Mouse (Mus musculus): Measurements from ENCODE around the gene Zfp324. TPM values are rescaled to one million over a fixed set of nuclear protein-coding genes. Genes with fewer than 3 reads are reported as not detected.

Gene Zfp324
- polyA plus RNA-seq, 1 experiment from 2014 or later, result 8.3 TPM

DNA sequence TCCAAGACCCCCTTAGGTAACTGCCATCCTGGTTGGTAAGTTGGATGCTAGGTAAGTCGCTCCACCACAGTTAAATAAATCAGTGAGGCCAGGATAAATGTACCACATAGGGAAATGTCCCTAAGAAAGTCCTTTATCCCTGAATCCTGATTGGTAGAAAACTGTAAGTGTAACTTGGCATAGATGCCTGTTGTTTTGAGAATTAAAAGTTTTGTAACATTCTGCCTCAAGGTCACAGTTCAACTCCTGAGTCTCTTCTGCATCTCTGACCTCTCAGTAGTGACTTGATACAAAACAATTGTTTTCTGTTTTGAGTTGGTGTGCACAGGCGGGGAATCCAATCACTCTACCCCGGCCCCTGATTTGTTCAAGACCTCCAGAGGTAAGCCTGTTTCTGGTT is 33.2 kb downstream of the Zfp324 start, which contains the start of gene Trim28:
TSS of gene Trim28 (plus strand) at position 264 of the 400 bp plus-strand sequence.
- Histone ChIP-seq H3K9me3 (replicated peaks; ENCODE audit: control insufficient read depth, low read length) (no peaks in the 10 kb centered on the region), H3K27me3 (ENCODE audit: control insufficient read depth, insufficient read depth, low read length) (no peaks in the 10 kb centered on the region), H3K4me2 (ENCODE audit: low read depth, low read length) (no peak within 1 kb of the TSS), H3K36me3 (ENCODE audit: control insufficient read depth, insufficient read depth, low read length) (no peaks in the 10 kb centered on the region), H3K4me1 (ENCODE audit: control insufficient read depth, insufficient read depth, low read length) (no peaks in the 10 kb centered on the region), H3K9ac (ENCODE audit: low read length) (no peak within 1 kb of the TSS), H3K4me3 (replicated peaks; ENCODE audit: low read length) (no peak within 1 kb of the TSS), H3K27ac (ENCODE audit: low read length) (no peak within 1 kb of the TSS)
- ATAC-seq (ENCODE audit: insufficient read depth, low FRiP score), result no peak
- 74% methylated on average over 3 of the region's 3 CpGs for WGBS

- Histone ChIP-seq H3K4me2 (ENCODE audit: low read depth, low read length) (no peak overlapping the region), H3K4me1 (ENCODE audit: control insufficient read depth, insufficient read depth, low read length) (no peaks in the 10 kb centered on the region), H3K27me3 (ENCODE audit: control insufficient read depth, insufficient read depth, low read length) (no peaks in the 10 kb centered on the region), H3K36me3 (ENCODE audit: control insufficient read depth, insufficient read depth, low read length) (0 out of 2 replicates have a peak, but pooled peaks cover under 1% of the 10 kb centered on the region), H3K4me3 (replicated peaks; ENCODE audit: low read length) (no peak overlapping the region), H3K27ac (ENCODE audit: low read length) (no peak overlapping the region), H3K9ac (ENCODE audit: low read length) (no peak overlapping the region), H3K9me3 (replicated peaks; ENCODE audit: control insufficient read depth, low read length) (no peaks in the 10 kb centered on the region)
- no peak for ATAC-seq (ENCODE audit: insufficient read depth, low FRiP score)
- 53% methylated on average over 1 of the region's 1 CpGs for WGBS
Measured at GRCm38 (mm10) chr7:13001584-13001983, 35.9 kb downstream of the Zfp324 start.

DNA sequence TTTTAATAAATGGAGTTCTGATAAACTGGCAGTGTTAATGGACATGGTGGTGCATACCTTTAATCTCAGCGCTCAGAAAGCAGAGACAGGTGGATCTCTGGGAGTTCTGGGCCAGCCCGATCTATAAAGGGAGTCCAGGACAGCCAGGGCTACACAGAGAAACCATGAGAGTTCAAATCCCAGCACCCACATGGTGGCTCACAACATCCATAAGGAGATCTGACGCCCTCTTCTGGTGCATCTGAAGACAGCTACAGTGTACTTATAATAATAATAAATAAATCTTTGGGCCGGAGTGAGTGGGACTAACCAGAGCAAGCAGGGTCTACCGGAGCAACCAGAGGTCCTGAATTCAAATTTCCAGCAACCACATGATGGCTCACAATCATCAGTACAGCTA is 37.7 kb downstream of the Zfp324 start:
- Histone ChIP-seq H3K4me2 (ENCODE audit: low read depth, low read length) (no peak overlapping the region), H3K4me3 (replicated peaks; ENCODE audit: low read length) (no peak overlapping the region), H3K36me3 (ENCODE audit: control insufficient read depth, insufficient read depth, low read length) (0 out of 2 replicates have a peak, but pooled peaks cover 12% of the 10 kb centered on the region), H3K27ac (ENCODE audit: low read length) (no peak overlapping the region), H3K9me3 (replicated peaks; ENCODE audit: control insufficient read depth, low read length) (no peaks in the 10 kb centered on the region), H3K27me3 (ENCODE audit: control insufficient read depth, insufficient read depth, low read length) (no peaks in the 10 kb centered on the region), H3K4me1 (ENCODE audit: control insufficient read depth, insufficient read depth, low read length) (no peaks in the 10 kb centered on the region), H3K9ac (ENCODE audit: low read length) (no peak overlapping the region)
- no peak for ATAC-seq (ENCODE audit: insufficient read depth, low FRiP score)
- WGBS, result 75% methylated on average over 5 of the region's 5 CpGs

GRCm38 (mm10) chr7:13006011-13006410 is 40.4 kb downstream of the Zfp324 start:
- WGBS, result 86% methylated on average over 17 of the region's 17 CpGs
- Histone ChIP-seq H3K4me1 (ENCODE audit: control insufficient read depth, insufficient read depth, low read length) (peaks cover 11% of the 10 kb centered on the region), H3K9ac (ENCODE audit: low read length) (no peak overlapping the region), H3K9me3 (replicated peaks; ENCODE audit: control insufficient read depth, low read length) (no peaks in the 10 kb centered on the region), H3K36me3 (ENCODE audit: control insufficient read depth, insufficient read depth, low read length) (0 out of 2 replicates have a peak, but pooled peaks cover 12% of the 10 kb centered on the region), H3K27ac (ENCODE audit: low read length) (no peak overlapping the region), H3K4me2 (ENCODE audit: low read depth, low read length) (no peak overlapping the region), H3K4me3 (replicated peaks; ENCODE audit: low read length) (no peak overlapping the region), H3K27me3 (ENCODE audit: control insufficient read depth, insufficient read depth, low read length) (no peaks in the 10 kb centered on the region)
- no peak for ATAC-seq (ENCODE audit: insufficient read depth, low FRiP score)

GRCm38 (mm10) chr7:13006531-13006930 is 40.9 kb downstream of the Zfp324 start:
- no peak overlapping the region for H3K9ac ChIP-seq (ENCODE audit: low read length)
- no peak for ATAC-seq (ENCODE audit: insufficient read depth, low FRiP score)
- WGBS, result 90% methylated on average over 10 of the region's 10 CpGs

GRCm38 (mm10) chr7:13007341-13008092 is 41.9 kb downstream of the Zfp324 start:
- no peaks in the 10 kb centered on the region for H3K27me3 ChIP-seq (ENCODE audit: control insufficient read depth, insufficient read depth, low read length)
- no peaks in the 10 kb centered on the region for H3K9me3 ChIP-seq (replicated peaks; ENCODE audit: control insufficient read depth, low read length)
- H3K4me1 ChIP-seq (ENCODE audit: control insufficient read depth, insufficient read depth, low read length), result peaks cover 11% of the 10 kb centered on the region
- 57% methylated on average over 57 of the region's 57 CpGs for WGBS
- no peak overlapping the region for H3K4me3 ChIP-seq (replicated peaks; ENCODE audit: low read length)
- H3K27ac ChIP-seq (ENCODE audit: low read length), result no peak overlapping the region
- H3K9ac ChIP-seq (ENCODE audit: low read length), result peak overlapping the region; percentile 46; the same call in 1 of the 2 replicates
- H3K4me2 ChIP-seq (ENCODE audit: low read depth, low read length), result no peak overlapping the region
- 0 out of 2 replicates have a peak, but pooled peaks cover 12% of the 10 kb centered on the region for H3K36me3 ChIP-seq (ENCODE audit: control insufficient read depth, insufficient read depth, low read length)
- no peak for ATAC-seq (ENCODE audit: insufficient read depth, low FRiP score)

More at GRCm38 (mm10) chr7:13006531-13006930, 40.9 kb downstream of the Zfp324 start:
- 0 out of 2 replicates have a peak, but pooled peaks cover 12% of the 10 kb centered on the region for H3K36me3 ChIP-seq (ENCODE audit: control insufficient read depth, insufficient read depth, low read length)
- H3K9me3 ChIP-seq (replicated peaks; ENCODE audit: control insufficient read depth, low read length), result no peaks in the 10 kb centered on the region
- no peak overlapping the region for H3K27ac ChIP-seq (ENCODE audit: low read length)
- no peak overlapping the region for H3K4me2 ChIP-seq (ENCODE audit: low read depth, low read length)
- H3K4me3 ChIP-seq (replicated peaks; ENCODE audit: low read length), result no peak overlapping the region
- peaks cover 11% of the 10 kb centered on the region for H3K4me1 ChIP-seq (ENCODE audit: control insufficient read depth, insufficient read depth, low read length)
- no peaks in the 10 kb centered on the region for H3K27me3 ChIP-seq (ENCODE audit: control insufficient read depth, insufficient read depth, low read length)

GRCm38 (mm10) chr7:13009143-13010004 is 43.7 kb downstream of the Zfp324 start:
- Histone ChIP-seq H3K9me3 (replicated peaks; ENCODE audit: control insufficient read depth, low read length) (no peaks in the 10 kb centered on the region), H3K4me1 (ENCODE audit: control insufficient read depth, insufficient read depth, low read length) (peaks cover 11% of the 10 kb centered on the region), H3K27ac (ENCODE audit: low read length) (peak overlapping the region; percentile 95), H3K4me3 (replicated peaks; ENCODE audit: low read length) (peak overlapping the region; percentile 71), H3K36me3 (ENCODE audit: control insufficient read depth, insufficient read depth, low read length) (0 out of 2 replicates have a peak, but pooled peaks cover 12% of the 10 kb centered on the region), H3K27me3 (ENCODE audit: control insufficient read depth, insufficient read depth, low read length) (no peaks in the 10 kb centered on the region), H3K9ac (ENCODE audit: low read length) (peak overlapping the region; percentile 89), H3K4me2 (ENCODE audit: low read depth, low read length) (peak overlapping the region; percentile 81)
- under 1% methylated on average over 42 of the region's 42 CpGs for WGBS
- peak; percentile 92 for ATAC-seq (ENCODE audit: insufficient read depth, low FRiP score)

- no peaks in the 10 kb centered on the region for H3K9me3 ChIP-seq (replicated peaks; ENCODE audit: control insufficient read depth, low read length)
- ATAC-seq (ENCODE audit: insufficient read depth, low FRiP score), result no peak
- H3K27ac ChIP-seq (ENCODE audit: low read length), result peak within 1 kb of the TSS; percentile 95
- WGBS, result 13% methylated on average over 26 of the region's 26 CpGs
- no peaks in the 10 kb centered on the region for H3K27me3 ChIP-seq (ENCODE audit: control insufficient read depth, insufficient read depth, low read length)
- peak within 1 kb of the TSS; percentile 81 for H3K4me2 ChIP-seq (ENCODE audit: low read depth, low read length)
- peak within 1 kb of the TSS; percentile 89 for H3K9ac ChIP-seq (ENCODE audit: low read length)
- peaks cover 11% of the 10 kb centered on the region for H3K4me1 ChIP-seq (ENCODE audit: control insufficient read depth, insufficient read depth, low read length)
- H3K4me3 ChIP-seq (replicated peaks; ENCODE audit: low read length), result peak within 1 kb of the TSS; percentile 71
- H3K36me3 ChIP-seq (ENCODE audit: control insufficient read depth, insufficient read depth, low read length), result 0 out of 2 replicates have a peak, but pooled peaks cover 12% of the 10 kb centered on the region
Measured at GRCm38 (mm10) chr7:13010005-13010908, 44.6 kb downstream of the Zfp324 start, which contains the start of gene Zbtb45. Gene Zbtb45 (minus strand): TSS chr7:13010034.

Measured in stomach, embryonic 16.5 days (tissue).